ENCODE assay signal across 10 mouse cellular contexts in the genomic region with DNA sequence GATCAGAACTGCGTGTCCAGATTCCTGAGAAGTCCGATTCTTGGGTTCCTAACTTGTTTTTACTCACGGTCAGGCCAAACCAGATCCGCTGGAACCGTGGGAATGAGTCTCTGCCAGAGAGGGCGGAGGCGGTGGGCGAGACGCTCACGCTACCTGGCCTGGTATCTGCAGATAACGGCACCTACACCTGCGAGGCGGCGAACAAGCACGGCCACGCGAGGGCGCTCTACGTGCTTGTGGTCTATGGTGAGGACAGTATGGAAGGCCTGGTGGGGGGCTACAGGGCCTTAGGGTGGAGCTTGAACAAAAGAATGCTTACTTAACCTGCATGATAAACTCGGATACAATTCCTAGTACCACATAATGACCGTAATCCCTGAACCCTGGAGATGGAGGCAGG. TPM values are rescaled to one million over a fixed set of nuclear protein-coding genes. Genes with fewer than 3 reads are reported as not detected.
DNase-seq lines count a peak whose midpoint lies in the region; TF ChIP-seq lines count a peak whose summit lies in the region.
"Had no signal": no experiment of that assay in that cellular context is flagged by ENCODE, and none has a peak within 500 bp of the region (broad histone marks: within the 10 kb centered on the region; RNA-seq: fewer than 3 reads in every experiment).

No protein-coding gene starts in this region.

- H3K27ac ChIP-seq in bone marrow macrophage, adult 2 months (ENCODE audit: insufficient read depth, low read depth, low read length) = no peak overlapping the region
- no peak overlapping the region for H3K27ac ChIP-seq in olfactory bulb, adult 2 months (ENCODE audit: insufficient read depth, low read depth, low read length)
- H3K27ac ChIP-seq in embryonic facial prominence, embryonic 10.5 days (replicated peaks) = no peak overlapping the region
- H3K27ac ChIP-seq: macrophage had no signal

- peak; percentile 52; the same call in 1 of the 2 replicates for TF ChIP-seq CTCF in bone marrow macrophage, adult 2 months (IDR thresholded peaks at IDR 0.05; ENCODE audit: low read depth, low read length)
- TF ChIP-seq CTCF in olfactory bulb, adult 2 months (IDR thresholded peaks at IDR 0.05; ENCODE audit: insufficient read depth, low read depth, low read length) = 0 out of 2 replicates have a peak, but pooled peaks have one; percentile 9

- H3K4me3 ChIP-seq in bone marrow macrophage, adult 2 months (ENCODE audit: insufficient read depth, low read length) = no peak overlapping the region
- no peak overlapping the region for H3K4me3 ChIP-seq in olfactory bulb, adult 2 months (ENCODE audit: insufficient read depth, low read depth, low read length)
- no peak overlapping the region for H3K4me3 ChIP-seq in embryonic facial prominence, embryonic 10.5 days

- no peak for TF ChIP-seq POLR2A in bone marrow macrophage, adult 2 months (IDR thresholded peaks at IDR 0.05; ENCODE audit: borderline replicate concordance, low read depth, low read length)
- TF ChIP-seq POLR2A in olfactory bulb, adult 2 months (IDR thresholded peaks at IDR 0.05; ENCODE audit: insufficient read depth, low read depth, low read length) = no peak

- peak; percentile 39 for DNase-seq in heart, postnatal 4 days
- no peak for DNase-seq in heart, adult 9 months (ENCODE audit: low spot score in 2 of 2)
- peak; percentile 55 to 58 for DNase-seq in B cell, adult 2 months
- no peak for DNase-seq in embryonic facial prominence, embryonic 10.5 days (ENCODE audit: low spot score)
- no peak for DNase-seq in right cerebral cortex, postnatal 25 days
- DNase-seq in embryo, embryonic 9.5 days (ENCODE audit: extremely low spot score) = no peak

- 66% methylated on average over 21 of the region's 21 CpGs for WGBS in olfactory bulb, adult 2 months
- 46% methylated on average over 21 of the region's 21 CpGs for WGBS in embryonic facial prominence, embryonic 10.5 days

- peaks cover 73% of the 10 kb centered on the region for H3K27me3 ChIP-seq in embryonic facial prominence, embryonic 10.5 days (replicated peaks; ENCODE audit: low read depth, poor library complexity, severe bottlenecking)

- peaks cover 16% of the 10 kb centered on the region for H3K36me3 ChIP-seq in embryonic facial prominence, embryonic 10.5 days (replicated peaks)

- no peaks in the 10 kb centered on the region for H3K4me1 ChIP-seq in bone marrow macrophage, adult 2 months (ENCODE audit: control insufficient read depth, insufficient read depth, low read length)
- peaks cover 16% of the 10 kb centered on the region for H3K4me1 ChIP-seq in olfactory bulb, adult 2 months (ENCODE audit: control insufficient read depth, insufficient read depth, low read length)
- H3K4me1 ChIP-seq in embryonic facial prominence, embryonic 10.5 days = peaks cover 47% of the 10 kb centered on the region

- no peaks in the 10 kb centered on the region; the same call in 1 of the 2 replicates for H3K9me3 ChIP-seq in embryonic facial prominence, embryonic 10.5 days

RNA-seq across cellular contexts. Expression of a gene that starts 5.3 kb away (rescaled TPM):
- total RNA-seq in heart, postnatal 4 days (2021) = 10 to 100 TPM; 17.3 to 18.5 TPM
- 0.69 TPM in 1 of 2 replicates, not detected in the other for polyA plus RNA-seq in bone marrow macrophage, adult 2 months (2012; ENCODE audit: insufficient read depth, insufficient read length, missing spikeins)
- not detected in 2 replicates for polyA plus RNA-seq in olfactory bulb, adult 2 months (2012; ENCODE audit: insufficient read depth, insufficient read length, low replicate concordance, missing spikeins)
- 100.0 and 110 TPM in 2 replicates for polyA plus RNA-seq in embryonic facial prominence, embryonic 10.5 days (2016; fragmentation: Nextera tagmentation; extraction: Ambion mirVana)

RNA-seq across cellular contexts. Expression of a gene that starts 10.8 kb away (rescaled TPM):
- total RNA-seq in heart, postnatal 4 days (2021) = not detected
- polyA plus RNA-seq in bone marrow macrophage, adult 2 months (2012; ENCODE audit: insufficient read depth, insufficient read length, missing spikeins) = not detected in 2 replicates
- not detected in 2 replicates for polyA plus RNA-seq in olfactory bulb, adult 2 months (2012; ENCODE audit: insufficient read depth, insufficient read length, low replicate concordance, missing spikeins)
- polyA plus RNA-seq in embryonic facial prominence, embryonic 10.5 days (2016; fragmentation: Nextera tagmentation; extraction: Ambion mirVana) = 1.2 TPM in 2 replicates
- polyA plus RNA-seq: large intestine, adult 2 months; macrophage had no signal

RNA-seq across cellular contexts. Expression of a gene that starts 19.7 kb away (rescaled TPM):
- total RNA-seq in heart, postnatal 4 days (2021) = 10 to 100 TPM; 11.9 to 12.5 TPM
- not detected in 2 replicates for polyA plus RNA-seq in bone marrow macrophage, adult 2 months (2012; ENCODE audit: insufficient read depth, insufficient read length, missing spikeins)
- not detected in 2 replicates for polyA plus RNA-seq in olfactory bulb, adult 2 months (2012; ENCODE audit: insufficient read depth, insufficient read length, low replicate concordance, missing spikeins)
- polyA plus RNA-seq in embryonic facial prominence, embryonic 10.5 days (2016; fragmentation: Nextera tagmentation; extraction: Ambion mirVana) = 5.0 and 5.7 TPM in 2 replicates
- polyA plus RNA-seq: macrophage had no signal

RNA-seq across cellular contexts. Expression of a gene that starts 29.0 kb away (rescaled TPM):
- total RNA-seq in heart, postnatal 4 days (2021) = 10 to 100 TPM; 16.7 to 17.2 TPM
- 6.6 and 8.5 TPM in 2 replicates for polyA plus RNA-seq in bone marrow macrophage, adult 2 months (2012; ENCODE audit: insufficient read depth, insufficient read length, missing spikeins)
- not detected in 2 replicates for polyA plus RNA-seq in olfactory bulb, adult 2 months (2012; ENCODE audit: insufficient read depth, insufficient read length, low replicate concordance, missing spikeins)
- polyA plus RNA-seq in embryonic facial prominence, embryonic 10.5 days (2016; fragmentation: Nextera tagmentation; extraction: Ambion mirVana) = 8.2 and 8.9 TPM in 2 replicates

RNA-seq across cellular contexts. Expression of a gene that starts 39.2 kb away (rescaled TPM):
- 10 to 100 TPM in 1 of 2 experiments, 1 to 10 TPM in 1; 6.4 to 10.4 TPM for total RNA-seq in heart, postnatal 4 days (2021)
- polyA plus RNA-seq in bone marrow macrophage, adult 2 months (2012; ENCODE audit: insufficient read depth, insufficient read length, missing spikeins) = 24.8 and 27.5 TPM in 2 replicates
- polyA plus RNA-seq in olfactory bulb, adult 2 months (2012; ENCODE audit: insufficient read depth, insufficient read length, low replicate concordance, missing spikeins) = not detected in 2 replicates
- 1.7 TPM in 2 replicates for polyA plus RNA-seq in embryonic facial prominence, embryonic 10.5 days (2016; fragmentation: Nextera tagmentation; extraction: Ambion mirVana)

Comparison
In these comparisons a context has a peak if more than half of its experiments do, and no peak if none do; other contexts are left out.
1. DNase-seq: peak in heart, postnatal 4 days (single experiment) and B cell, adult 2 months (2 of 2); none in heart, adult 9 months (0 of 2), embryonic facial prominence, embryonic 10.5 days (single experiment), right cerebral cortex, postnatal 25 days (single experiment) and embryo, embryonic 9.5 days (single experiment).
2. RNA of a gene that starts 5.3 kb away (polyA plus RNA-seq): 100.0 to 110 TPM in embryonic facial prominence, embryonic 10.5 days; 0.69 TPM in bone marrow macrophage, adult 2 months and not detected in olfactory bulb, adult 2 months; every median in the first group is over 10 times any median in the second.
3. RNA of a gene that starts 19.7 kb away (polyA plus RNA-seq): not detected in olfactory bulb, adult 2 months; 5.0 to 5.7 TPM in embryonic facial prominence, embryonic 10.5 days and not detected in bone marrow macrophage, adult 2 months; every median in the first group is over 10 times any median in the second.